Mouse (Mus musculus) kidney, postnatal 0 days (tissue): ENCODE measurements around the gene Eif2a. TPM values are rescaled to one million over a fixed set of nuclear protein-coding genes. Genes with fewer than 3 reads are reported as not detected.

Source experiments
- ATAC-seq: fragments of 200-750 bp; cut with Nextera tagmentation; replicated peaks from 2 replicates; pipeline ENCODE4 v1.8.0; 2017; ENCODE audit warnings: low read depth, moderate number of reproducible peaks, moderate TSS enrichment, moderate library complexity; ENCODE audit not compliant: low FRiP score
- DNase-seq: peaks from one replicate; pipeline ENCODE4 v3.0.0-alpha.2; 2016; ENCODE audit warnings: low spot score
- H3K27ac ChIP-seq: fragments of 300-500 bp; sonication (generic); 2 replicates; pipeline ENCODE4 v1.5.1; 2014; ENCODE audit warnings: mild to moderate bottlenecking
- H3K27me3 ChIP-seq: fragments of 300-500 bp; sonication (generic); 2 replicates; pipeline ENCODE4 v1.6.1; 2014; ENCODE audit warnings: low read length, mixed read lengths; ENCODE audit not compliant: insufficient read depth
- H3K36me3 ChIP-seq: fragments of 300-500 bp; sonication (generic); 2 replicates; pipeline ENCODE4 v1.6.1; 2014; ENCODE audit warnings: low read length, mixed read lengths; ENCODE audit not compliant: insufficient read depth
- H3K4me1 ChIP-seq: fragments of 300-500 bp; sonication (generic); replicated peaks from 2 replicates; pipeline ENCODE4 v1.6.1; 2014; ENCODE audit warnings: antibody characterized with exemption, low read length, mixed read lengths; ENCODE audit not compliant: insufficient read depth
- H3K4me2 ChIP-seq: fragments of 300-500 bp; sonication (generic); 2 replicates; pipeline ENCODE4 v1.6.1; 2014; ENCODE audit warnings: mild to moderate bottlenecking, low read length, moderate library complexity, mixed read lengths
- H3K4me3 ChIP-seq: fragments of 300-500 bp; sonication (generic); replicated peaks from 2 replicates; pipeline ENCODE4 v1.5.1; 2014; ENCODE audit warnings: low read depth, low read length
- H3K9ac ChIP-seq: fragments of 300-500 bp; sonication (generic); 2 replicates; pipeline ENCODE4 v1.6.1; 2014; ENCODE audit warnings: low read depth, low read length
- H3K9me3 ChIP-seq: fragments of 300-500 bp; sonication (generic); replicated peaks from 2 replicates; pipeline ENCODE4 v1.6.1; 2016; ENCODE audit warnings: low read length, inconsistent platforms, mixed read lengths
- CTCF ChIP-seq: IDR thresholded peaks from 2 replicates; pipeline ENCODE4 v1.5.1; 2016; ENCODE audit warnings: antibody characterized with exemption, low read depth, mild to moderate bottlenecking, moderate library complexity
- WGBS: fragments of 180-500 bp; shearing (Covaris S2); extraction: QIAGEN DNeasy Blood & Tissue Kit; methylation state at CpG from one replicate; pipeline ENCODE4 v1.1.7; 2014; 5-methylcytosine and 5-hydroxymethylcytosine counted together
- polyA plus RNA-seq: library from polyadenylated mRNA; unstranded; fragments of >200 nt; fragmentation: Nextera tagmentation; extraction: Ambion mirVana; gene quantifications from 2 replicates; pipeline ENCODE4 v1.2.1, GENCODE M21; 2015

The Eif2a gene
- polyA plus RNA-seq, 1 experiment from 2014 or later, result 55.8 TPM

DNA sequence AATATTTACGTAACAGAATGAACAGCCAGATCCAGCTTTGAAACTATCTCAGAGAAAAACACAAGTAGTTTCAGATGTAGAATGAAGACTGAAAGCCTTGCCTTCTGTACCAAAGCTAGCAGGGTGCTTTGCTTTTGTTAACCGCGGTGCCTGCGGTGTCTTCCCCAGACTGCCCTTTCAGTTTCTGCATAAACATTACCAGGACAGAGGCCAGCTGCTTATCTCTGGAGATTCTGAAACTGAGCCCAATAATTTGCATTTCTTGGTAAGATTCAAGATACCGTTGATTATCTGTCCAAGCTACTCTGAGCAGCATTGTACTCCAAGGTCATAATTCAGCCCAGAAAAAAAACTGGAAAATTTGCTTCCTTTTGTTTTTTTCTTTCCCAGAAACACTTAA is 68.0 kb downstream of the Eif2a start:
- peaks cover 15% of the 10 kb centered on the region; the same call in 1 of the 2 replicates for H3K36me3 ChIP-seq
- no peaks in the 10 kb centered on the region for H3K27me3 ChIP-seq
- WGBS, result 69% methylated on average over 5 of the region's 5 CpGs
- H3K4me1 ChIP-seq, result no peaks in the 10 kb centered on the region
- no peaks in the 10 kb centered on the region for H3K9me3 ChIP-seq
- H3K4me2 ChIP-seq, result no peak overlapping the region
- H3K9ac ChIP-seq, result no peak overlapping the region
- DNase-seq (no peak), ATAC-seq (no peak)
- no peak overlapping the region for H3K27ac ChIP-seq
- no peak overlapping the region for H3K4me3 ChIP-seq
- TF ChIP-seq CTCF, result no peak

Other genes starting within 250 kb of the Eif2a start
- 14.5 and 17.1 TPM in 2 replicates for gene Tsc22d2, start 111.1 kb upstream of the Eif2a start, polyA plus RNA-seq
- 142 and 159 TPM in 2 replicates for gene Serp1, start 71 bp downstream of the Eif2a start, polyA plus RNA-seq
- 24.9 and 29.0 TPM in 2 replicates for gene Selenot, start 50.8 kb downstream of the Eif2a start, polyA plus RNA-seq
- not detected in 2 replicates for gene Erich6, start 111.4 kb downstream of the Eif2a start, polyA plus RNA-seq
- 5.5 TPM in 2 replicates for gene Siah2, start 166.6 kb downstream of the Eif2a start, polyA plus RNA-seq